Comparison of ENCODE assay signal across 12 mouse cellular contexts in genomic region chr6:121122739-121123241, GRCm38 (mm10). TPM values are rescaled to one million over a fixed set of nuclear protein-coding genes. Genes with fewer than 3 reads are reported as not detected.
A peak's percentile ranks its signal among the peaks of the same experiment; 100 is the strongest.
DNase-seq lines count a peak whose midpoint lies in the region; ATAC-seq lines count a peak whose summit lies in the region.
"Had no signal": no experiment of that assay in that cellular context is flagged by ENCODE, and none has a peak within 500 bp of the region (broad histone marks: within the 10 kb centered on the region; RNA-seq: fewer than 3 reads in every experiment).

No protein-coding gene starts in this region.

- peak; percentile 95 for DNase-seq in heart, adult 11 months
- no peak for DNase-seq in heart, postnatal 25 days (ENCODE audit: low spot score)
- peak; percentile 89 for DNase-seq in kidney, adult 9 months
- DNase-seq in layer of hippocampus, adult 18-20 months (ENCODE audit: low spot score in 2 of 2), result no peak
- no peak for DNase-seq in spleen, postnatal 10 days (ENCODE audit: low spot score in 2 of 2)
- DNase-seq in retina, embryonic 14.5 days (ENCODE audit: low spot score), result no peak
- DNase-seq: gastrocnemius, postnatal 10 days; lung, embryonic 14.5 days had no signal

- ATAC-seq in megakaryocyte progenitor cell, adult 5-6 weeks (replicated peaks; ENCODE audit: poor library complexity), result peak; percentile 23
- ATAC-seq: CD4-positive, CD25-positive, alpha-beta regulatory T cell, adult 4 months had no signal

- H3K4me3 ChIP-seq in brown adipose tissue, adult 24 weeks (ENCODE audit: insufficient read depth, low read depth, low read length), result no peak overlapping the region
- H3K4me3 ChIP-seq: embryonic facial prominence, embryonic 15.5 days had no signal

- intact Hi-C loops in heart, postnatal 25 days (cut with DNase I), result no loop called here

- H3K27ac ChIP-seq in brown adipose tissue, adult 24 weeks (replicated peaks; ENCODE audit: low read depth, low read length), result 0 out of 2 replicates have a peak overlapping the region, but pooled peaks have one; percentile 41
- H3K27ac ChIP-seq: embryonic facial prominence, embryonic 15.5 days had no signal

- H3K4me1 ChIP-seq in brown adipose tissue, adult 24 weeks (ENCODE audit: control insufficient read depth, insufficient read depth, insufficient read length, low read length), result peaks cover 11% of the 10 kb centered on the region

RNA-seq across cellular contexts. Expression of gene Mical3, which starts 8.0 kb away (rescaled TPM):
- 100 to 1,000 TPM; 123 to 140 TPM for total RNA-seq in heart, postnatal 25 days (2021)
- 33.3 and 42.4 TPM in 2 replicates for polyA plus RNA-seq in brown adipose tissue, adult 24 weeks (2012; ENCODE audit: insufficient read depth, insufficient read length, missing spikeins)
- 11.3 and 16.1 TPM in 2 replicates for total RNA-seq in megakaryocyte progenitor cell, adult 5-6 weeks (2015)
- 7.4 and 8.3 TPM in 2 replicates for total RNA-seq in megakaryocyte progenitor cell, adult 5-6 weeks (2017)
- total RNA-seq in layer of hippocampus, adult 18-20 months (2021), result 10 to 100 TPM; 75.0 to 80.8 TPM

Comparison
In these comparisons a context has a peak if more than half of its experiments do, and no peak if none do; other contexts are left out.
1. DNase-seq: peak in heart, adult 11 months (single experiment) and kidney, adult 9 months (single experiment); none in heart, postnatal 25 days (single experiment), layer of hippocampus, adult 18-20 months (0 of 2), spleen, postnatal 10 days (0 of 2) and retina, embryonic 14.5 days (single experiment).
2. RNA of gene Mical3, which starts 8.0 kb away (total RNA-seq): 123 to 140 TPM in heart, postnatal 25 days and 75.0 to 80.8 TPM in layer of hippocampus, adult 18-20 months; 7.4 to 16.1 TPM in megakaryocyte progenitor cell, adult 5-6 weeks; every median in the first group is over 4 times any median in the second.